Mouse (Mus musculus) heart, adult 18-20 months (tissue): ENCODE measurements around the gene Tlr8. TPM values are rescaled to one million over a fixed set of nuclear protein-coding genes. Genes with fewer than 3 reads are reported as not detected.
"Not testable (repeated sequence)": the region's sequence is repeated elsewhere in the genome, so short reads cannot be mapped to it uniquely, and the experiment has no call there.

Source experiments
- DNase-seq, 2 experiments: peaks; one replicate each; pipeline ENCODE4 v3.0.0; 2021 to 2022; ENCODE audit warnings: mixed read lengths in 1 of 2
- long read RNA-seq, 2 experiments: library from polyadenylated mRNA; stranded (forward); transcript quantifications; one replicate each; pipeline ENCODE4 v2.0.0; 2021
- total RNA-seq, 2 experiments: library from RNA; stranded (reverse); gene quantifications; 2 replicates each; pipeline ENCODE4 v1.2.3; 2021

Gene Tlr8
- 1 to 10 TPM; 1.9 to 2.8 TPM for total RNA-seq
- long read RNA-seq, experiment 1 = 0 reads
- long read RNA-seq, experiment 2 = 0 reads

- peak; percentile 3 to 6 for DNase-seq
These were observed at the start of gene Tlr8 for GRCm38 (mm10) chrX:167264086-167264485. Gene Tlr8 (minus strand): TSS chrX:167264329.

GRCm38 (mm10) chrX:167302061-167302460, 37.9 kb upstream of the Tlr8 start:
- not testable (repeated sequence) for DNase-seq

- DNase-seq = peak; percentile 40 to 76
These were observed 12.8 kb upstream of the Tlr8 start for GRCm38 (mm10) chrX:167276953-167277352.

- DNase-seq = peak in 1 of 2 experiments; percentile 10
These were observed 12.4 kb upstream of the Tlr8 start for GRCm38 (mm10) chrX:167276551-167276950.

GRCm38 (mm10) chrX:167263530-167263929, 599 bp downstream of the Tlr8 start:
- DNase-seq = no peak

GRCm38 (mm10) chrX:167241736-167242135, 22.4 kb downstream of the Tlr8 start:
- DNase-seq = no peak

GRCm38 (mm10) chrX:167239293-167239921, 24.7 kb downstream of the Tlr8 start:
- no peak for DNase-seq

- peak; percentile 55 to 84 for DNase-seq
These were observed 30.9 kb downstream of the Tlr8 start for GRCm38 (mm10) chrX:167233104-167233687.

GRCm38 (mm10) chrX:167231150-167231549, 33.0 kb downstream of the Tlr8 start:
- peak in 1 of 2 experiments; percentile 50 for DNase-seq

GRCm38 (mm10) chrX:167229819-167230218, 34.3 kb downstream of the Tlr8 start:
- no peak for DNase-seq

GRCm38 (mm10) chrX:167229206-167229605, 34.9 kb downstream of the Tlr8 start:
- peak; percentile 74 to 75 for DNase-seq

- no peak for DNase-seq
These were observed 36.4 kb downstream of the Tlr8 start for GRCm38 (mm10) chrX:167227756-167228155.

GRCm38 (mm10) chrX:167227138-167227537, 37.0 kb downstream of the Tlr8 start:
- DNase-seq = peak in 1 of 2 experiments; percentile 42

GRCm38 (mm10) chrX:167226570-167226969, 37.6 kb downstream of the Tlr8 start:
- peak in 1 of 2 experiments; percentile 19 for DNase-seq

- DNase-seq = peak; percentile 60 to 66
These were observed 51.4 kb downstream of the Tlr8 start for GRCm38 (mm10) chrX:167212707-167213106.

GRCm38 (mm10) chrX:167211871-167212555, 52.1 kb downstream of the Tlr8 start:
- DNase-seq = peak in 1 of 2 experiments; percentile 32

GRCm38 (mm10) chrX:167210319-167210728, 53.8 kb downstream of the Tlr8 start:
- peak; percentile 67 to 70 for DNase-seq

GRCm38 (mm10) chrX:167209828-167210227, 54.3 kb downstream of the Tlr8 start:
- DNase-seq = no peak

GRCm38 (mm10) chrX:167208978-167209754, 55.0 kb downstream of the Tlr8 start, which contains the start of gene Tmsb4x:
Gene Tmsb4x (minus strand): TSS chrX:167209315.
- peak; percentile 88 to 91 for DNase-seq

GRCm38 (mm10) chrX:167208506-167208820, 55.7 kb downstream of the Tlr8 start:
- peak; percentile 63 to 64 for DNase-seq

GRCm38 (mm10) chrX:167207741-167208505, 56.2 kb downstream of the Tlr8 start:
- peak; percentile 52 to 57 for DNase-seq
